10 mouse cellular contexts compared by ENCODE assay signal in the genomic region with DNA sequence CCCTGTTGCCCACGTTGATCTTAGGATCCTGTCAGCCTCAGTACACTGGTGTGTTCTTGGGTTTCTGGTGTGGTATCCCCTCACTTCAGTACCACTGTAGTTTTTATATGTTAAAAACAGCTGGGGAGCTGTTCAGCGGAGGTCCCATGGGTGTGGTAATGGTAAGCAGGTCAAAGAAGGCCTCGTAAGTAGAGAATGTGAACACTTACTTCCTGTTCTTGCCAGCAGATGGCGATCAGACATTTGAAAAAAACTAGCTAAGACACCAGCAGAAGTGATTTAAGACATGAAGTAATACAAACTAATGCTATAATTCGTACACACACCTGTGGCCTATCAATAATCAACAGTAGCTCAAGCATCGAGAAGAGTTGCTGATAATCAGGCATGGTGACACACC. TPM values are rescaled to one million over a fixed set of nuclear protein-coding genes. Genes with fewer than 3 reads are reported as not detected.
DNase-seq lines count a peak whose midpoint lies in the region; ATAC-seq lines count a peak whose summit lies in the region.
"Had no signal": no experiment of that assay in that cellular context is flagged by ENCODE, and none has a peak within 500 bp of the region (broad histone marks: within the 10 kb centered on the region; RNA-seq: fewer than 3 reads in every experiment).

No protein-coding gene starts in this region.

- intact Hi-C loops in left cerebral cortex, postnatal 36 days (cut with DNase I), result loop anchor here (5.0 kb wide), 1 partner anchor 76 kb away; the partner anchor contains the start of gene Ccin

- no peaks in the 10 kb centered on the region for H3K36me3 ChIP-seq in forebrain, embryonic 11.5 days (ENCODE audit: control insufficient read depth, insufficient read depth, low read length)

- H3K27ac ChIP-seq in forebrain, embryonic 11.5 days (ENCODE audit: low read depth, low read length), result no peak overlapping the region

- peak; percentile 6 for DNase-seq in ovary, adult 18-20 months (ENCODE audit: low spot score)
- DNase-seq in ovary, postnatal 36 days (ENCODE audit: low spot score), result no peak
- peak; percentile 75 for DNase-seq in ZHBTc4 (ENCODE audit: low read depth, low spot score)
- DNase-seq in cerebellum, postnatal 14 days, result peak; percentile 59 to 65
- peak; percentile 20 to 34 for DNase-seq in left cerebral cortex, postnatal 36 days (ENCODE audit: low spot score in 2 of 2)
- peak; percentile 56 for DNase-seq in right cerebral cortex, adult 18-20 months
- DNase-seq in forebrain, embryonic 11.5 days (ENCODE audit: low spot score), result no peak

- H3K27me3 ChIP-seq in forebrain, embryonic 11.5 days (ENCODE audit: control insufficient read depth, insufficient read depth, low read length), result no peaks in the 10 kb centered on the region

- H3K9ac ChIP-seq in forebrain, embryonic 11.5 days (ENCODE audit: low read length), result no peak overlapping the region

- no peaks in the 10 kb centered on the region for H3K4me1 ChIP-seq in forebrain, embryonic 11.5 days (replicated peaks; ENCODE audit: control insufficient read depth, insufficient read depth, low read length)

- ATAC-seq in hematopoietic stem cell, adult 5-6 weeks (replicated peaks in 1 of 2; ENCODE audit: insufficient read depth in 1 of 2, low FRiP score in 2 of 2, low TSS enrichment in 1 of 2, low read depth in 1 of 2, poor library complexity in 2 of 2, severe bottlenecking in 2 of 2), result peak; percentile 28 to 60; a peak in 1 of 4 replicates
- ATAC-seq in forebrain, embryonic 11.5 days (replicated peaks; ENCODE audit: low FRiP score), result no peak

- H3K4me3 ChIP-seq in forebrain, embryonic 11.5 days (ENCODE audit: low read depth, low read length), result no peak overlapping the region

- H3K9me3 ChIP-seq in forebrain, embryonic 11.5 days (ENCODE audit: control insufficient read depth, low read length), result no peaks in the 10 kb centered on the region

- WGBS in forebrain, embryonic 11.5 days, result 38% methylated on average over 6 of the region's 6 CpGs

- no peak overlapping the region for H3K4me2 ChIP-seq in forebrain, embryonic 11.5 days (ENCODE audit: low read depth, low read length, severe bottlenecking)

RNA-seq across cellular contexts. Expression of gene Reck, which starts 31.1 kb away (rescaled TPM):
- total RNA-seq in hematopoietic stem cell, adult 5-6 weeks (2017), result 2.5 and 2.8 TPM in 2 replicates
- 1 to 10 TPM; 5.7 to 7.3 TPM for total RNA-seq in left cerebral cortex, postnatal 36 days (2021)
- polyA plus RNA-seq in forebrain, embryonic 11.5 days (2014; fragmentation: Nextera tagmentation; extraction: Ambion mirVana), result 11.3 and 11.8 TPM in 2 replicates

RNA-seq across cellular contexts. Expression of gene Glipr2, which starts 50.8 kb away (rescaled TPM):
- total RNA-seq in hematopoietic stem cell, adult 5-6 weeks (2017), result 40.2 and 62.5 TPM in 2 replicates
- 1 to 10 TPM; 2.5 to 3.2 TPM for total RNA-seq in left cerebral cortex, postnatal 36 days (2021)
- polyA plus RNA-seq in forebrain, embryonic 11.5 days (2014; fragmentation: Nextera tagmentation; extraction: Ambion mirVana), result 75.5 and 79.1 TPM in 2 replicates

RNA-seq across cellular contexts. Expression of gene Olfr155, which starts 55.1 kb away (rescaled TPM):
- total RNA-seq in hematopoietic stem cell, adult 5-6 weeks (2017), result not detected in 2 replicates
- total RNA-seq in left cerebral cortex, postnatal 36 days (2021), result not detected
- polyA plus RNA-seq in forebrain, embryonic 11.5 days (2014; fragmentation: Nextera tagmentation; extraction: Ambion mirVana), result not detected in 2 replicates
- polyA plus RNA-seq: heart, embryonic 14.5 days; small intestine, adult 2 months had no signal

Comparison
In these comparisons a context has a peak if more than half of its experiments do, and no peak if none do; other contexts are left out.
1. DNase-seq: peak in ovary, adult 18-20 months (single experiment), ZHBTc4 (single experiment), cerebellum, postnatal 14 days (2 of 2), left cerebral cortex, postnatal 36 days (2 of 2) and right cerebral cortex, adult 18-20 months (single experiment); none in ovary, postnatal 36 days (single experiment) and forebrain, embryonic 11.5 days (single experiment).